Mouse (Mus musculus) liver, embryonic 12.5 days (tissue): ENCODE data around the gene Fgf18. TPM values are rescaled to one million over a fixed set of nuclear protein-coding genes. Genes with fewer than 3 reads are reported as not detected.

Source experiments
- ATAC-seq: fragments of 200-750 bp; cut with Nextera tagmentation; 2 replicates; pipeline ENCODE4 v1.8.0; 2017; ENCODE audit warnings: moderate number of reproducible peaks, mild to moderate bottlenecking, moderate library complexity
- H3K27ac ChIP-seq: fragments of 300-500 bp; sonication (generic); 2 replicates; pipeline ENCODE4 v1.5.1; 2016; ENCODE audit warnings: mild to moderate bottlenecking
- H3K27me3 ChIP-seq: fragments of 300-500 bp; sonication (generic); replicated peaks from 2 replicates; pipeline ENCODE4 v1.6.1; 2016; ENCODE audit warnings: mild to moderate bottlenecking, moderate library complexity
- H3K36me3 ChIP-seq: fragments of 300-500 bp; sonication (generic); 2 replicates; pipeline ENCODE4 v1.6.1; 2016; ENCODE audit warnings: mild to moderate bottlenecking, moderate library complexity
- H3K4me1 ChIP-seq: fragments of 300-500 bp; sonication (generic); 2 replicates; pipeline ENCODE4 v1.6.1; 2016
- H3K4me2 ChIP-seq: fragments of 300-500 bp; sonication (generic); 2 replicates; pipeline ENCODE4 v1.6.1; 2016; ENCODE audit warnings: mild to moderate bottlenecking, moderate library complexity
- H3K4me3 ChIP-seq: fragments of 300-500 bp; sonication (generic); 2 replicates; pipeline ENCODE4 v1.5.1; 2016; ENCODE audit warnings: mild to moderate bottlenecking, moderate library complexity
- H3K9ac ChIP-seq: fragments of 300-500 bp; sonication (generic); 2 replicates; pipeline ENCODE4 v1.6.1; 2016; ENCODE audit warnings: mild to moderate bottlenecking, moderate library complexity
- H3K9me3 ChIP-seq: fragments of 300-500 bp; sonication (generic); replicated peaks from 2 replicates; pipeline ENCODE4 v1.6.1; 2016; ENCODE audit warnings: mild to moderate bottlenecking, moderate library complexity
- WGBS: fragments of 180-500 bp; shearing (Covaris S2); methylation state at CpG from one replicate; pipeline ENCODE4 v1.1.7; 2016; ENCODE audit not compliant: insufficient replicate concordance; 5-methylcytosine and 5-hydroxymethylcytosine counted together
- polyA plus RNA-seq: library from polyadenylated mRNA; unstranded; fragments of >200 nt; fragmentation: Nextera tagmentation; extraction: Ambion mirVana; gene quantifications from 2 replicates; pipeline ENCODE4 v1.2.1, GENCODE M21; 2016

Gene Fgf18
- polyA plus RNA-seq, 1 experiment from 2014 or later: 0.44 TPM

DNA sequence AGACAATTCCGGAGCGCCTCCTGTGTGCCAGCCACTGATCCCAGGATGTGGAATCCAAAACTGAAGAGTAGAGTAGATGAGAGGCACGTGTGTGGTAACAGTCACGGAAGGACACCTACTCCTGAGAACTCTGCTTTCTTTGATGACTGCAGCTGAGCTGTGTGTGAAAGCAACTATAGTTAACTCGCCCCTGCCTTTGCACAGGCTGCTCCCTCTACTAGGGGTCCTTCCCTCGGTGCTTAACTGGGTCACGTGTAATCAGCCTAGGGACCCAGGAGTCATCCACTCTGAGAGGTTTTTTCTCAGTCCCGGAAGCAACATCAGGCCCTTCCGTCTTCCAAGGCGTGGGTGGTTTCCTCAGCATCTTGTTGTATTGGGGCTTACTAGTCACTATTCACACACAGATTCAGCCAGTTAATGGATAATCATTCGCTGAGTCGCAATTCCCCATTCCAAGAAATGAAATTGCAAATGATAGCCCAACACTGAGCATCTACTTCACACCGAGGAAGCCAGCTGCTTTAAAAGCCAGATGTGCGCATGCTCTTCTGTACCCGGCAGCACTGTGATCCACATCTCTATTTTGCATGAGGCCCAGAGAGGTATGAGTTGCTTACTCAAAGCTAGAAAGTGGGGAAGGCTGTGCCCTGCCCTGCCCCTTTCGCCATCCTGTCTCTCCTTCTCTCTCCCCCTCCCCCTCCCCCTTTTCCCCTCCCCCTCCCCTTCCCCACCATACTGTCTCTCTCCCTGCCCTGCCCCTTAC is 67.0 kb downstream of the Fgf18 start:
- no peaks in the 10 kb centered on the region for H3K9me3 ChIP-seq
- 36% methylated on average over 16 of the region's 16 CpGs for WGBS
- no peaks in the 10 kb centered on the region for H3K36me3 ChIP-seq
- no peak overlapping the region for H3K4me2 ChIP-seq
- ATAC-seq: no peak
- no peaks in the 10 kb centered on the region for H3K4me1 ChIP-seq
- peaks cover 19% of the 10 kb centered on the region for H3K27me3 ChIP-seq
- H3K9ac ChIP-seq: no peak overlapping the region
- H3K27ac ChIP-seq: no peak overlapping the region
- H3K4me3 ChIP-seq: no peak overlapping the region

DNA sequence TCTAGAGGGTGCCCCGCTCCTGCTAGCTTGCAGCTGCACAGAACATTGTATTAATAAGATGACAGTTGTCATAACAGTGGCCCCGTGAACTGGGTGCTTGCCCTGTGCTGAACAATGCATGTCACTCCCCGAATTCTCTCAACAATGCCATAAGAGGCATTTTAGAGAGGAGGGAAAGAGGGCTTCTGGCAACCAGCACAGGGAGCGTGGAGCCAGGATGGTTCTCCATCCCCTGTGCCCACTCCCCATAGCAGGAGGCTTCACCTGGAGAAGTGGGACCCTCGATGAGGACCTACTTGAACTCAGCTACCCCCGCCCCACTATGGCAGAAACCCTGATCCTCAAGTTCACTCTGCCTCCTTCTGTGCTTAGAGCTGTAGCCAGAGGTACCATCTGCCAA is 67.8 kb downstream of the Fgf18 start:
- Histone ChIP-seq H3K4me1 (no peaks in the 10 kb centered on the region), H3K27ac (no peak overlapping the region), H3K27me3 (peaks cover 19% of the 10 kb centered on the region), H3K4me3 (no peak overlapping the region), H3K9ac (no peak overlapping the region), H3K36me3 (no peaks in the 10 kb centered on the region), H3K9me3 (no peaks in the 10 kb centered on the region), H3K4me2 (no peak overlapping the region)
- no peak for ATAC-seq
- WGBS: 42% methylated on average over 6 of the region's 6 CpGs

DNA sequence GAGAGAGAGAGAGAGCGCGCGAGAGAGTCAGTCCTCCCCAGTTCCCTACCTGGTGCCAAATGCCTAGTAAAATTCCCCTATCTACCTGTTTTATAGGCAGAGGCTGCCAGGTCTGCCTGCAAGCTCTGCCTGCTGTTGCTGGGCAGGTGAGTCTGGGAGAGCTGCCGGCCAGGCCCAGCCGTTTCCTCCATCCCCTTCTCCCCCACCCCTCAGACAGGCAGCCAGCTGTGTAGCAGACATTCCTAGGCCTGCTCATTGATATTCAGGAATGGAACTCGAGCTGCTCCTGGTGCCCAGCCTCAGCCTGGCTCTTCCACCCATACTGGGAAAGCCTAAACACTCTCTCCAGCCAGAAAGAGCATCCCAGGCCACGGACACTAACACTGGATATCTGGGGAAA is 69.2 kb downstream of the Fgf18 start:
- H3K4me1 ChIP-seq: no peaks in the 10 kb centered on the region
- H3K4me3 ChIP-seq: no peak overlapping the region
- WGBS: 34% methylated on average over 7 of the region's 7 CpGs
- no peak overlapping the region for H3K4me2 ChIP-seq
- H3K9ac ChIP-seq: no peak overlapping the region
- H3K9me3 ChIP-seq: no peaks in the 10 kb centered on the region
- peaks cover 19% of the 10 kb centered on the region for H3K27me3 ChIP-seq
- H3K27ac ChIP-seq: no peak overlapping the region
- H3K36me3 ChIP-seq: no peaks in the 10 kb centered on the region
- no peak for ATAC-seq

DNA sequence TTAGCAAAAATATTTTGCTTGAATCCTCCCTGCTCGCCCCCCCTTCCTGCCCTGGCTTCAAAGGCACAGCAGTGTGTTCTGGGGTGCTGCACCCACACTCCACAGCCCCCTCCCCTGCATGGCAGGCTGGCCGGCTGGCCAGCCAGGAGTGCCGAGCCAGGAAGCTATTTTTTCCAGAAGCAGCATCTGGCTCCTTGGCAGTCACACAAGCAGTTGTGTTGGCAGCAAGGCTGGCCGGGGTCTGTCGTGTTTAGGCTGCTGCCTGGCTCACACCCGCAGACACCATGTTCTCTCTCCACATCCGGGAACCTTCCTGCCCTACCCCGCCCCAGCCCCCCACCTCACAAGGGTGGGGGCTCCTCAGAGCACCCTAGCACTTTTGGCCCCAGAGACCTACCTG is 71.9 kb downstream of the Fgf18 start:
- Histone ChIP-seq H3K9me3 (no peaks in the 10 kb centered on the region), H3K9ac (no peak overlapping the region), H3K27me3 (peaks cover 19% of the 10 kb centered on the region), H3K27ac (no peak overlapping the region), H3K4me2 (no peak overlapping the region), H3K36me3 (no peaks in the 10 kb centered on the region), H3K4me1 (no peaks in the 10 kb centered on the region), H3K4me3 (no peak overlapping the region)
- ATAC-seq: no peak
- 31% methylated on average over 8 of the region's 8 CpGs for WGBS

DNA sequence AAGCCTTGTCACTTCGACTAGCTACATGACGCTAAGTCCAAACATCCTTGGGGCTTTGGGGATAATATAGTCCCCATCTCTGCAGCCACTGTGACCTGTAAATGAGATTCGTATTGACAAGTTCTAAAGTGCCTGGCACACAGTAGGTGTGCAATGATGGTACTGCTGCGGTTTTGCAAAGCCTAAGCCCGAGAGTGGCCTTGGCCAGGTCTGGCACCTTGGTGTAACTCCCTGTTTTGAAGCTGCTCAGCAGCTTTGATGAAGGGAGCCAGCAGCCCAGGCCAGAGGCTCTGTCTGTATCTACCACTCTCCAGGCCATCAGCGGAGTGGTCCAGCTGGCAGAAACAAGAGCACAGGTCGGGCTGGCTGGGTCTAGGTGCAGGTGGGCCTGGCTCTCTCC is 72.7 kb downstream of the Fgf18 start:
- no peaks in the 10 kb centered on the region for H3K36me3 ChIP-seq
- WGBS: 54% methylated on average over 7 of the region's 7 CpGs
- H3K4me2 ChIP-seq: no peak overlapping the region
- H3K9ac ChIP-seq: no peak overlapping the region
- H3K27me3 ChIP-seq: peaks cover 11% of the 10 kb centered on the region
- H3K4me3 ChIP-seq: no peak overlapping the region
- no peak for ATAC-seq
- H3K9me3 ChIP-seq: no peaks in the 10 kb centered on the region
- no peaks in the 10 kb centered on the region for H3K4me1 ChIP-seq
- H3K27ac ChIP-seq: no peak overlapping the region

DNA sequence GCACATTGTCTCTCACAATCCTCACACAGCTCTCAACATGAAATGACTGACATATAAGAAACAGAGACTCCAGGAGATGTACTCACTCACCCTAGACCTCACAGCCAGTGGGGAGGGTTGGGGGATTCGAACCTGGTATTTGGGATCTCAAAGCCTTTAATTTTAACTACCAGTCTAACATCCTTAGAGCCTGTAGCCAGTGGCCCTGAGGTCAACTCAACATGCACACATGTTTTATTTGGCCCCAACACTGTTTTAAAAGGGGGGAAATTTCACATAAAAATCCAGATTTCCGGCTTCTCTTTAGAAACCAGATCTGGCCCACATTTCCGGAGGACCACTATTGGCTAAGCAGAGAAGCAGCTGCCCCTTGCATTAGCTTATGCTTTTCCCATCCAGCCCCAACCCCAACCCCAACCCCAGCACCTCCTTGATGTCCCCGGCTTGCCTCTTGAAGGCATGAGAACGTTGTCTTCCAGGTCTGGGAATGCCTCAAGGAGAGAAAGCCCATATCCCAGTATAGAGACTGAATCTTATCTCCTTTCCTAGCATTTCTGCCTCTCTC is 75.8 kb downstream of the Fgf18 start:
- H3K4me2 ChIP-seq: no peak overlapping the region
- 70% methylated on average over 5 of the region's 5 CpGs for WGBS
- no peaks in the 10 kb centered on the region; the same call in 1 of the 2 replicates for H3K27me3 ChIP-seq
- no peaks in the 10 kb centered on the region for H3K4me1 ChIP-seq
- no peak overlapping the region for H3K27ac ChIP-seq
- H3K36me3 ChIP-seq: no peaks in the 10 kb centered on the region
- no peak overlapping the region for H3K9ac ChIP-seq
- no peak overlapping the region for H3K4me3 ChIP-seq
- no peak for ATAC-seq
- no peaks in the 10 kb centered on the region for H3K9me3 ChIP-seq

DNA sequence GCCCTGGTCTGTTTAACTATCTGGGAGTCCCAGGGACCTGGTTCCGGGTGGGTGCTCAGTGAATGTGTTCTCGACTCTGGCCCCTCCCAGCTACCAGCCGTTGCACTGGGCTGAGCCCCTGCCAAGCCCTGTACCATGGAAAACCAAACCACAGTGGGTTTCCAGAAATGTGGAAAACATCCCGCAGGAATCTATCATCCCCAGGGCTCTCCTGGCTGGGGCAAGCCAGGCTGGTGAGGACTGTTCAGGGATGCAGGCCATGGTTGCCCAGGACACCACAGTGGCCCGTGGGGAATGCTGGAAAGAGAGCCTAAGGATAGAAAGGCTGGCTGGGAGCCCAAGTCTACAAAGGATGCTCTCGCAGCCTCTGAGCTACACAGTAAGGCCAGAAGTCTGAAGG is 76.7 kb downstream of the Fgf18 start:
- ATAC-seq: no peak
- no peaks in the 10 kb centered on the region for H3K36me3 ChIP-seq
- no peaks in the 10 kb centered on the region for H3K4me1 ChIP-seq
- H3K27me3 ChIP-seq: no peaks in the 10 kb centered on the region; the same call in 1 of the 2 replicates
- WGBS: 60% methylated on average over 6 of the region's 6 CpGs
- H3K4me2 ChIP-seq: no peak overlapping the region
- H3K9me3 ChIP-seq: no peaks in the 10 kb centered on the region
- H3K4me3 ChIP-seq: no peak overlapping the region
- H3K27ac ChIP-seq: no peak overlapping the region
- no peak overlapping the region for H3K9ac ChIP-seq

Other genes with a start within 250 kb of the Fgf18 start
- 966 and 967 TPM in 2 replicates for gene Npm1, start 15.8 kb upstream of the Fgf18 start, polyA plus RNA-seq
- gene Tlx3, start 56.2 kb upstream of the Fgf18 start, polyA plus RNA-seq: not detected in 2 replicates
- not detected in 2 replicates for gene Gm12117, start 129.3 kb upstream of the Fgf18 start, polyA plus RNA-seq